Mouse (Mus musculus) adrenal gland, adult 8-10 months (tissue): Measurements from ENCODE around the gene Acoxl. TPM values are rescaled to one million over a fixed set of nuclear protein-coding genes. Genes with fewer than 3 reads are reported as not detected.

Experiments
- DNase-seq: peaks from one replicate; pipeline ENCODE4 v3.0.0; 2022
- total RNA-seq, 4 experiments: library from RNA; stranded (reverse); gene quantifications; 2 replicates each; pipeline ENCODE4 v1.2.4; 2022

Acoxl gene
- 1 to 10 TPM in 2 of 4 experiments, under 1 TPM in 2; 0.38 to 1.9 (median 0.97) TPM for total RNA-seq

DNA sequence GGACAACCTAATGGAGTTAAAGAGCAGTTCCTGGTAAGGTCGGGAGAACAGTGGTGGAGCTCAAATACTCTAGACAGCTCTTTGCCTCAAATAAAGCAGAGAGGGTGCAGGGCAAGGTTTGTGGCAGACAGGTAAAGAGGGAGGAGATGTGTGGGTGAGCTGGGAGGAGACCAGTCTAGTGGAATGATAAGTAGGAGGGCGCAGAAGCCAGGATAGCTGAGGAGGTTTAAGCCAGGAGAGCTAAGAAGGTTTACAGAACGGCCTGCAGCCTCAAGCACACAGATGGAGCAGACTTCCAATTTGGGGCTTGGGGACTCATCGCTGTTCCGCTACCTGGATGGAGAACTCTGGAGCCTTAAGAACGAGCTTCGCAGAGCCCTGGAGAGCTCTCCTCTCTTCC, at the start of gene Acoxl:
TSS of gene Acoxl (plus strand) at position 301 of the 400 bp plus-strand sequence.
- DNase-seq: no peak

DNA sequence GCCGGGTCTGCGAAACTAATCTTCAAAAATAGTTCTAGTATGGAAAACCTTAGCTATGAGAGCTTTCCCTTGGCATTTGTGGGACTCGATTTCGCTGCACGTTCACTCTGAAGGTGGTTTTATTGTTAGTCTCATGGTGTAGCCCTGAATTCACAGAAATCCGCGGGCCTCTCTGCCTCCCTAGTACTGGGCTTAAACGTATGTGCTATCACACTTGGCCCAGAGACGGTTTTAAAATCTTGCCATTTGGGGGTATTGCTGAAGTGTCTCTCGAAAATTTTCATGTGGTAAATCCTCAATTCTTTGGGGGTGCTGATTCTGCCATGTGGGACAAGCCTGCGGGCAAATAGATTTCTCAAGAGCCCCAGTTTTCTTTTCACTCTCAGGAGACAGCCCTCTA, 49.5 kb upstream of the Acoxl start:
- DNase-seq: no peak

- DNase-seq: no peak
These were observed 48.9 kb upstream of the Acoxl start for GRCm38 (mm10) chr2:127789651-127790270.

GRCm38 (mm10) chr2:127791919-127792603, 46.6 kb upstream of the Acoxl start, which contains the start of gene Mtln:
TSS of gene Mtln (minus strand) at chr2:127792488.
- peak; percentile 88 for DNase-seq

- DNase-seq: peak; percentile 88
These were observed 7.1 kb upstream of the Acoxl start, which contains the start of gene Bub1 for GRCm38 (mm10) chr2:127831401-127832102. TSS of gene Bub1 (minus strand) at chr2:127831865.

- DNase-seq: no peak
These were observed 6.4 kb upstream of the Acoxl start for GRCm38 (mm10) chr2:127832103-127832832.

DNA sequence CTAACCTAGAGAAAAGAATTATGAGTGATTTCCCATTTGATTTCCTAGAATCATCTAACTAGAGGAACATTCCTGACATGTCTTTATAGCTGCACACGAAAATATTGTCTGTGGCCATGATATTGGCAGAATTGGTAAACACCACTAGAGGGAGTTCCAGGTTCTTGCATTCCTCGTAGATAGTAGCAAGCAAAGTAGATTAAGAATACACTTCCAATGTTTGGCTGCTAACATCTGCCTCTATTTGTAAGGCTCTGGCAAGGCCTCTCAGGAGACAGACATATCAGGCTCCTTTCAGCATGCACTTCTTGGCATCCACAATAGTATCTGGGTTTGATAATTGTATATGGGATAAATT, 5.9 kb upstream of the Acoxl start:
- no peak for DNase-seq

DNA sequence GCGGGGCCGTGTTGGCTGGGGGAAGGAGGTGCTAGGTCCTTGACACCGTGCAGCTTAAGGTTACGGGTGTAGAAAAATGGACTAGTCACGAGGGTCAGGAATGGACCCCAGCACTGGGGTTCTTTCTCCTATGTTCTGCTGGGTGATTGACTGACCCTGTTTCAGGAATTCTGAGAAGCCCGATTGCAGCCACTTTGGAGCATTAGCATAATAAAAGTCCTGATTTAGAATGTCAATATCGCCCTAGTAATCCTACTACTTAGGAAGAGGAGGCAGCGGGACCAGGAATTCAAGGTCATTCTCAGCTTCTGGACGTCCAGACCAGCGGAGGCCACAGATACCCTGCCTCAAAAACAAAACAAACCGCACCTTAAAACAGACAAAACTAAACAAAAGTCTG, 749 bp downstream of the Acoxl start:
- DNase-seq: no peak

GRCm38 (mm10) chr2:127841402-127841801, 2.7 kb downstream of the Acoxl start:
- DNase-seq: no peak

GRCm38 (mm10) chr2:127842421-127842820, 3.7 kb downstream of the Acoxl start:
- DNase-seq: no peak

DNA sequence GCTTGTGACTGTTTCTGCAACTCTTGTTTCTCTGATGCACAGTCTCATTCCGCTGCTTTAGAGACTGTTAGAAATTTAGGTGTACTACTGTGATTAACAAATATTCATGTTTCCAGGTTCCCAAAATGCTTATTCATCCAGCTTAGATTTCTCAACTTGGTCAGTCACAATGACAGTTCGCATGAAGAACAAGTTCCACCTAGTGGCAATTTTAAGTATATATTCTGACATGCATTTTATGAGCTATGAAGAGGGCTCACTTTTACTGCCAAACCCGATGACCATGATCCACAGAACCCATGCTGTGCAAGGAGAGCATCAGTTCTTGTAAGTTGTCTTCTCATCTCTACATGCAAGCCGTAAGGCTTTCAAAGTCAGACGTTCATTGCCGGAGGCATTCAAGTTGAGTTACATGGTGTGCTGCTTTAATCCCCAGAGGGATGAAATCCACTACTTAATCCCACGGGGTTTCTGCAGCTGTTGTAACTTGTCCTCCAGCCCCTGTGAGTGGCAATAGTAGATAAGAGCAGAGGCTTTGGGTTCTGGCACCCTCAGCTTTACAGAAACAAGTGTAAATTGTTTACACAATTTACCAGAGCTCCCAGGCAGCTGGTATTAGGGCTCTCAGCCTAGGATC, 6.8 kb downstream of the Acoxl start:
- DNase-seq: no peak

DNA sequence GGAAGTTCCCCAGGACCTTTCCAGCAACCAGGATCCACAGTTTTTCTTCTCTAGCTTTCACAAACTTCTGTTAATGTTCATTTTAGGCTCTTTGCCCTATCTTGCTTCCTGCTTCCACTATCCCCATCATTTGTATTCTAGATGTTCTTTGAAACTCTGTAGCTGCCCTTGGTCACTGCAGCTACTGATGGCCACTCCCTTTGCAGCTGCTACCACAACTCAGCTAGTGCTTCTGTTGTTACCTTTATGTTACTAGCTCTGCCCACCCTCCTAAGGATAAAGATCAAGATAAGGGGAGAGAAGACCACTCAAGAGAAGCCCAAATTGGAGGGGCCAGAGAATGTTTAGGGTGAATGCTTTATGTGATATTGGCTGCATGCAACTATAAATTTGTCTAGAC, 7.3 kb downstream of the Acoxl start:
- no peak for DNase-seq

GRCm38 (mm10) chr2:127846571-127846970, 7.9 kb downstream of the Acoxl start:
- DNase-seq: no peak

- DNase-seq: no peak
These were observed 11.7 kb downstream of the Acoxl start for GRCm38 (mm10) chr2:127850371-127850770.

- DNase-seq: peak; percentile 32
These were observed 15.8 kb downstream of the Acoxl start for GRCm38 (mm10) chr2:127854332-127854991.

DNA sequence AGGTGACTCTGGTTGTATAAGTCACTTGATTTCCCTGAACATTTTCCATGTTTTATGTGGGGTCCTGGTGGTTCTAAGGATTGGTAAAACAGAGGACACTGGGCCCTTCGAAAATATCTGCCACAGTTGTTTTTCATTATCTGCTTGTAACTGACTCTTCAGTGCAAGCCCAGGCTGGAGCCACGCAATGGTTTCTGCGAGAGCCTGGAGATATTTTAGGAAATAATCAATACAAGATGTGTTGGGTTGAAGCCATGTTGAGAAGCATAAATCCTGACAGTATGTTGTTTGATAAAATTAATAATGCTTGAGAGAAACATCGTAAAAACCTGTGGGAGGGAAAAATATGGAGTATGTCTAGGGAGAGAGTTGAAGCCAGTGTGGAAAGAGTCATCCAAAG, 25.7 kb downstream of the Acoxl start:
- DNase-seq: no peak

DNA sequence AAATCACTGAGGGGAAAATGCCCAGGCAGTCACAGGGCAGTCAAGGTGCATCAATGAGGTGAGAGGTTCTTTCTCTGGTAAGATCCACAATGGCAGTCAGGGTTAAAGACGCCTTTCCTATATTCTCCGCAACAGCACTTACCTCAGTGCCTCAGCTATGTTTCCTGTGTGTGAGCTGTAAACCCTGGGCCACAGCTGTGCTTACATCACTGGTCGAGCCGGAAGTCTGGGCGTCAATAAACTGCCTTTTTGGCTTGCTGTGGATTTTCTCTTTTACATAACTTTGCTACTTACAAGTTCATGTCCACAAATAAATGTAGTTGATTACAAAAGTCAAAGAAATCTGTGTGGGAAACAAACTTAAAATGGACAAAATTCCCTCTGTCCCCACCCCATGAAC, 42.4 kb downstream of the Acoxl start:
- no peak for DNase-seq

- peak; percentile 75 for DNase-seq
These were observed 50.8 kb downstream of the Acoxl start for GRCm38 (mm10) chr2:127889432-127889831.

- no peak for DNase-seq
These were observed 51.3 kb downstream of the Acoxl start for GRCm38 (mm10) chr2:127889979-127890378.

DNA sequence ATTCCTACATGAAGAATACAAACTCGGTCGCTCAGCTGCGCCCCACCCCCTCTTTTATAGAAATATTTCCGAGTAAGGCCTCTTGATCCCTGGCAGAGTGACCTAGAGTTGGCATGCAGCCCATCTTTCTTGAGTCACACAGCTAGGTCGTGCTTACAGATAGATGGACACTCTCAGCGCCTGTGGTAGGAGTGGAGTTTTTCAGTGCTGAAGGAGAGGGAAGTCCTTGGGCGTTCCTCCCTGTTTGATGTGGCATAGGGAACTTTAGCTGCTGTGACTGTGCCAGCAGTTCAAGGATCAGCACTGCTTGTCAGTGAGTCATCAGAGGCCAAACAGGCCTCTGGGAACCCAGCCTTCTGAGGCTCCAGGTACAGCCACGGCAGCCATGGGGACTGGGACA, 51.9 kb downstream of the Acoxl start:
- DNase-seq: peak; percentile 90

DNA sequence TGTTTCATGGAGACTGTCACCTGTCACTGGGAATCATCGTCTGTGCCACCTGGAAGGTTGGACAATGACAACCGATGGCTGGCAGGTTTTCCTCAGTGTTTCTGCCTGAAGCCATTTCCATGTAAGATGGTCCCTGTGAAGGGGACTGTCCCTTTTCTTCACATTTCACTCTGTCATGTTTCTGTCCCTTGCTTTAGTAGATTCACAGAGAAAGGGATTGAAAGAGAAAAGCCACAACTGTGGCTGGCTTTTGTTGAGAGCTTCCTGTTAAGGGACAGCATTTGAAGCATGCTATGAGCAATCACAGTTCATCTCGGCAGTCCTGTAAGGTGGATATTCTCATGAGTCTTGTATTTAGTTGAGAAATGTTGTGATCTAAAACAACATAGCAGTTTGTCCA, 52.4 kb downstream of the Acoxl start:
- no peak for DNase-seq

DNA sequence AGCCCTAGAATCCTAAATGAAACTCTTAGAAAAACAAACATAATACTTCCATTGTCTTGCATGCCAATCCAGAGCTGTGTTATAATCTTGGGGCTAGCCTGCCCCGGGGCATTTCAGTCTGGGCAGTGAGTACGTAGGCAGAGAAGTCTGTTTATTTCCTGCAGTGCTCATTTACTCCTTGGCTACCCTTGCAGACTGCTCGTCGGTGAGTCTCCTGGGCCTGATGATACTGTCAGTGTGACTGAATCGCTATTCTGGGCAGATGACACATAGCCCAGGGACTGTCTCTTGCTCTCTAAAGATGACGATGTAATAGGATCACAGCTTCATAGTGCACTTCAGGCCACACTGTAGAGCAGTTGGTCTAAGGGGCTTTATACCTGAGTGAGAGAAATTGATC, 56.2 kb downstream of the Acoxl start:
- no peak for DNase-seq
